22 mouse cellular contexts compared by ENCODE assay signal in the genomic region with DNA sequence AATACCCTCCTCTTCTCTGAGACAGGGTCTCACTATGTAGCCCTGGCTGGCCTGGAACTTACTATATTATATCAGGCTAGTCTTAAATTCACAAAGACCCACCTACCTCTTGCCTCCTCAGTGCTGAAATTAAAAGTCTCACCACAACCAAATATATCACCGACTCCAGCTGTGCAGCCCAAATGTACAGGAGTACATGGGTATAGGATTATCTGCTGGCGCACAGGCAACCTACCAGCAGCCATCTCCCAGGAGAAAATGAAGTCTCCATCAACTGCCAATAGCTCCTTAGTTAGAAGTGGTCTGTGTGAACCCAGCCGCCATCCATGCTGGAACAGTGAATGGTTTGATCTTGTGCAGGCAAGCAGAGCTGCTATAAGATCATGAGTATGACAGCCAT. TPM values are rescaled to one million over a fixed set of nuclear protein-coding genes. Genes with fewer than 3 reads are reported as not detected.
DNase-seq lines count a peak whose midpoint lies in the region; ATAC-seq and TF ChIP-seq lines count a peak whose summit lies in the region.
"Had no signal": no experiment of that assay in that cellular context is flagged by ENCODE, and none has a peak within 500 bp of the region (broad histone marks: within the 10 kb centered on the region; RNA-seq: fewer than 3 reads in every experiment).

No protein-coding gene starts in this region.

- peak in 1 of 2 experiments; percentile 44; a peak in 2 of 4 replicates for TF ChIP-seq EP300 in MEL (IDR thresholded peaks at IDR 0.05; ENCODE audit: low read depth in 1 of 2, low read length in 2 of 2)

- H3K4me2 ChIP-seq in liver, embryonic 12.5 days: no peak overlapping the region
- no peak overlapping the region for H3K4me2 ChIP-seq in midbrain, embryonic 11.5 days

- peak; percentile 57 for DNase-seq in heart, adult 11 months
- no peak for DNase-seq in heart, postnatal 10 days
- DNase-seq in liver (no peak), MEL (ENCODE audit: low read depth, low spot score) (peak; percentile 56)
- DNase-seq in kidney, postnatal 4 days: no peak
- DNase-seq in midbrain, embryonic 11.5 days (ENCODE audit: low spot score, missing footprints): no peak
- DNase-seq: adrenal gland, adult 2 months; adrenal gland, adult 8-10 months; adrenal gland, postnatal 10 days; adrenal gland, postnatal 14 days; adrenal gland, postnatal 25 days; adrenal gland, postnatal 36 days; B cell, adult 2 months; cerebellum, adult 11 months; cerebellum, adult 11-12 months; cerebellum, adult 18-20 months had no signal

- no peak overlapping the region for H3K4me3 ChIP-seq in liver, embryonic 12.5 days
- no peak overlapping the region for H3K4me3 ChIP-seq in MEL (ENCODE audit: control insufficient read depth in 1 of 2, insufficient read depth in 1 of 2, low read depth in 2 of 2, low read length in 2 of 2)
- no peak overlapping the region for H3K4me3 ChIP-seq in midbrain, embryonic 11.5 days (ENCODE audit: low read depth, low read length)

- 0 out of 2 replicates have a peak, but pooled peaks cover 3% of the 10 kb centered on the region for H3K27me3 ChIP-seq in liver, embryonic 12.5 days (replicated peaks)
- no peaks in the 10 kb centered on the region for H3K27me3 ChIP-seq in MEL (ENCODE audit: control insufficient read depth in 1 of 2, insufficient read depth in 2 of 2, low read length in 2 of 2)
- no peaks in the 10 kb centered on the region for H3K27me3 ChIP-seq in midbrain, embryonic 11.5 days (ENCODE audit: control insufficient read depth, insufficient read depth, low read length)
- H3K27me3 ChIP-seq: Patski had no signal

- no peaks in the 10 kb centered on the region for H3K36me3 ChIP-seq in liver, embryonic 12.5 days
- H3K36me3 ChIP-seq in MEL (ENCODE audit: control insufficient read depth in 1 of 2, insufficient read depth in 2 of 2, low read length in 2 of 2): peaks cover 0 to 40% of the 10 kb centered on the region in 2 experiments; a peak in 2 of 4 replicates
- H3K36me3 ChIP-seq in midbrain, embryonic 11.5 days (ENCODE audit: control insufficient read depth, insufficient read depth, low read length): no peaks in the 10 kb centered on the region
- H3K36me3 ChIP-seq: G1E had no signal

- WGBS in liver, embryonic 12.5 days (ENCODE audit: insufficient replicate concordance): 59% methylated on average over 3 of the region's 3 CpGs
- 93% methylated on average over 3 of the region's 3 CpGs for WGBS in midbrain, embryonic 11.5 days

- H3K9me3 ChIP-seq in liver, embryonic 12.5 days (replicated peaks): no peaks in the 10 kb centered on the region
- no peaks in the 10 kb centered on the region for H3K9me3 ChIP-seq in MEL (replicated peaks; ENCODE audit: insufficient read depth, low read length)
- H3K9me3 ChIP-seq in midbrain, embryonic 11.5 days (ENCODE audit: control insufficient read depth, low read length): no peaks in the 10 kb centered on the region
- H3K9me3 ChIP-seq: G1E had no signal

- peaks cover 23% of the 10 kb centered on the region; the same call in 1 of the 2 replicates for H3K4me1 ChIP-seq in liver, embryonic 12.5 days
- peaks cover 25 to 46% of the 10 kb centered on the region in 2 experiments for H3K4me1 ChIP-seq in MEL (ENCODE audit: control insufficient read depth in 1 of 2, insufficient read depth in 2 of 2, low read length in 2 of 2)
- H3K4me1 ChIP-seq in midbrain, embryonic 11.5 days (ENCODE audit: control insufficient read depth, insufficient read depth, low read length): peaks cover 3% of the 10 kb centered on the region

- no peak for TF ChIP-seq POLR2A in MEL (IDR thresholded peaks at IDR 0.05; ENCODE audit: control insufficient read depth in 1 of 2, insufficient read depth in 1 of 2, low read depth in 1 of 2, low read length in 2 of 2, poor library complexity in 1 of 2)

- intact Hi-C loops in heart, postnatal 10 days (cut with DNase I): no loop called here

- ATAC-seq in liver, embryonic 12.5 days: 0 out of 2 replicates have a peak, but pooled peaks have one; percentile 14
- 0 out of 2 replicates have a peak, but pooled peaks have one; percentile 28 for ATAC-seq in megakaryocyte-erythroid progenitor cell, adult 5-6 weeks (replicated peaks; ENCODE audit: low FRiP score, low TSS enrichment, poor library complexity, severe bottlenecking)
- no peak for ATAC-seq in midbrain, embryonic 11.5 days (ENCODE audit: low FRiP score)
- ATAC-seq: activated CD4-positive, CD25-positive, alpha-beta regulatory T cell, adult 4 months; CD4-positive, CD25-positive, alpha-beta regulatory T cell, adult 4 months; Patski had no signal

- H3K79me2 ChIP-seq in MEL (ENCODE audit: control insufficient read depth, insufficient read depth, low read length, poor library complexity): no peaks in the 10 kb centered on the region

- H3K27ac ChIP-seq in liver, embryonic 12.5 days: no peak overlapping the region
- peak overlapping the region; percentile 51 for H3K27ac ChIP-seq in MEL (ENCODE audit: control insufficient read depth, low read depth, low read length)
- H3K27ac ChIP-seq in midbrain, embryonic 11.5 days (ENCODE audit: low read depth, low read length): no peak overlapping the region

- no peak overlapping the region for H3K9ac ChIP-seq in liver, embryonic 12.5 days
- no peak overlapping the region for H3K9ac ChIP-seq in MEL (ENCODE audit: control insufficient read depth, low read depth, low read length, poor library complexity, severe bottlenecking)
- H3K9ac ChIP-seq in midbrain, embryonic 11.5 days (ENCODE audit: low read length): no peak overlapping the region

- TF ChIP-seq RAD21 in MEL (IDR thresholded peaks at IDR 0.05; ENCODE audit: low read depth, low read length): no peak

- TF ChIP-seq CTCF in MEL (IDR thresholded peaks at IDR 0.05 in 2 of 3, conservative IDR thresholded peaks at IDR 0.05 in 1 of 3; ENCODE audit: control insufficient read depth in 1 of 3, insufficient read depth in 1 of 3, low read depth in 2 of 3, low read length in 3 of 3, poor library complexity in 1 of 3, severe bottlenecking in 1 of 3): no peak

TF ChIP-seq in MEL, 35 proteins besides CTCF, POLR2A, EP300 and RAD21:
- no peak for TF ChIP-seq GABPA (IDR thresholded peaks at IDR 0.05; ENCODE audit: low read depth, low read length)
- TF ChIP-seq MAX (IDR thresholded peaks at IDR 0.05; ENCODE audit: low read length): no peak
- no peak for TF ChIP-seq ETS1 (IDR thresholded peaks at IDR 0.05; ENCODE audit: low read depth, low read length)
- no peak for TF ChIP-seq NRF1 (IDR thresholded peaks at IDR 0.05; ENCODE audit: insufficient read depth, low read depth, low read length, poor library complexity, severe bottlenecking)
- no peak for TF ChIP-seq SMC3 (IDR thresholded peaks at IDR 0.05; ENCODE audit: low read depth, low read length)
- peak; percentile 14; the same call in 1 of the 2 replicates for TF ChIP-seq TCF12 (IDR thresholded peaks at IDR 0.05; ENCODE audit: low read depth, low read length)
- no peak for TF ChIP-seq ZMIZ1 (IDR thresholded peaks at IDR 0.05; ENCODE audit: low read depth, low read length)
- TF ChIP-seq MAZ (IDR thresholded peaks at IDR 0.05; ENCODE audit: low read depth, low read length): no peak
- no peak for TF ChIP-seq MEF2A (IDR thresholded peaks at IDR 0.05; ENCODE audit: extremely low read depth, insufficient replicate concordance, low read depth, low read length, poor library complexity, severe bottlenecking)
- TF ChIP-seq MYC (IDR thresholded peaks at IDR 0.05; ENCODE audit: low read depth, low read length): no peak
- TF ChIP-seq USF2 (IDR thresholded peaks at IDR 0.05; ENCODE audit: borderline replicate concordance in 1 of 2, insufficient read depth in 1 of 2, low read depth in 1 of 2, low read length in 2 of 2): no peak
- no peak for TF ChIP-seq ZNF384 (IDR thresholded peaks at IDR 0.05; ENCODE audit: low read depth, low read length)
- TF ChIP-seq JUND (IDR thresholded peaks at IDR 0.05; ENCODE audit: low read depth, low read length): no peak
- no peak for TF ChIP-seq MXI1 (IDR thresholded peaks at IDR 0.05; ENCODE audit: low read depth, low read length)
- TF ChIP-seq USF1 (IDR thresholded peaks at IDR 0.05; ENCODE audit: low read depth, low read length): no peak
- TF ChIP-seq POLR2AphosphoS5 (IDR thresholded peaks at IDR 0.05; ENCODE audit: borderline replicate concordance, low read depth, low read length): no peak
- TF ChIP-seq SIN3A (IDR thresholded peaks at IDR 0.05; ENCODE audit: low read length): no peak
- peak; percentile 60 for TF ChIP-seq TAL1 (IDR thresholded peaks at IDR 0.05; ENCODE audit: low read length)

RNA-seq across cellular contexts. Expression of a gene that starts 34.8 kb away (rescaled TPM):
- total RNA-seq in heart, postnatal 10 days (2021): 10 to 100 TPM; 11.4 to 12.0 TPM
- 6.7 and 9.7 TPM in 2 replicates for polyA plus RNA-seq in liver, embryonic 12.5 days (2016; fragmentation: Nextera tagmentation; extraction: Ambion mirVana)
- total RNA-seq in MEL (2012; rRNA removed): 15.0 and 16.7 TPM in 2 replicates
- polyA plus RNA-seq in MEL (2012; ENCODE audit: insufficient read depth in 1 of 2, insufficient read length in 2 of 2, low read depth in 1 of 2, low replicate concordance in 2 of 2, missing spikeins in 1 of 2): 10 to 100 TPM; 19.9 to 23.9 TPM
- 8.3 and 23.6 TPM in 2 replicates for total RNA-seq in megakaryocyte-erythroid progenitor cell, adult 5-6 weeks (2014; fragmentation: Nextera tagmentation)
- total RNA-seq in megakaryocyte-erythroid progenitor cell, adult 5-6 weeks (2017): 11.6 and 14.2 TPM in 2 replicates
- polyA plus RNA-seq in midbrain, embryonic 11.5 days (2014; fragmentation: Nextera tagmentation; extraction: Ambion mirVana): 14.2 and 16.9 TPM in 2 replicates

RNA-seq across cellular contexts. Expression of a gene that starts 42.1 kb away (rescaled TPM):
- 100 to 1,000 TPM; 520 to 541 TPM for total RNA-seq in heart, postnatal 10 days (2021)
- polyA plus RNA-seq in liver, embryonic 12.5 days (2016; fragmentation: Nextera tagmentation; extraction: Ambion mirVana): 1,290 and 1,294 TPM in 2 replicates
- 380 and 494 TPM in 2 replicates for total RNA-seq in MEL (2012; rRNA removed)
- 1,000 to 10,000 TPM in 1 of 2 experiments, 100 to 1,000 TPM in 1; 474 to 1,094 TPM for polyA plus RNA-seq in MEL (2012; ENCODE audit: insufficient read depth in 1 of 2, insufficient read length in 2 of 2, low read depth in 1 of 2, low replicate concordance in 2 of 2, missing spikeins in 1 of 2)
- total RNA-seq in megakaryocyte-erythroid progenitor cell, adult 5-6 weeks (2014; fragmentation: Nextera tagmentation): 1,056 and 1,102 TPM in 2 replicates
- total RNA-seq in megakaryocyte-erythroid progenitor cell, adult 5-6 weeks (2017): 1,074 and 1,263 TPM in 2 replicates
- 1,019 and 1,097 TPM in 2 replicates for polyA plus RNA-seq in midbrain, embryonic 11.5 days (2014; fragmentation: Nextera tagmentation; extraction: Ambion mirVana)

Comparison
In these comparisons a context has a peak if more than half of its experiments do, and no peak if none do; other contexts are left out.
1. DNase-seq: peak in heart, adult 11 months (single experiment) and MEL (single experiment); none in heart, postnatal 10 days (0 of 2), liver (single experiment), kidney, postnatal 4 days (0 of 2) and midbrain, embryonic 11.5 days (single experiment).